Mouse (Mus musculus) cerebellum, adult 2 months (tissue): Measurements from ENCODE around the gene Thy1. TPM values are rescaled to one million over a fixed set of nuclear protein-coding genes. Genes with fewer than 3 reads are reported as not detected.

ENCODE experiments used
- DNase-seq, 2 experiments: peaks; one replicate each; pipeline ENCODE4 v3.0.0; 2021
- H3K27ac ChIP-seq: fragments of 200-500 bp; 2 replicates; pipeline ENCODE4 v1.5.1; 2012; ENCODE audit warnings: low read length, control low read depth, inconsistent platforms; ENCODE audit not compliant: insufficient read depth
- H3K27me3 ChIP-seq: fragments of 200-500 bp; 2 replicates; pipeline ENCODE4 v1.6.1; 2012; ENCODE audit warnings: inconsistent platforms, mild to moderate bottlenecking, low read length, moderate library complexity; ENCODE audit not compliant: control insufficient read depth, insufficient read depth
- H3K4me1 ChIP-seq: fragments of 200-500 bp; 2 replicates; pipeline ENCODE4 v1.6.1; 2011; ENCODE audit warnings: low read length; ENCODE audit not compliant: control insufficient read depth, insufficient read depth
- H3K4me3 ChIP-seq: fragments of 200-500 bp; replicated peaks from 2 replicates; pipeline ENCODE3; 2011; ENCODE audit warnings: mild to moderate bottlenecking, low read depth, low read length, control low read depth; ENCODE audit not compliant: insufficient read depth
- CTCF ChIP-seq: fragments of 200-500 bp; IDR thresholded peaks from 2 replicates; pipeline ENCODE4 v1.5.1; 2011; ENCODE audit warnings: low read depth, mild to moderate bottlenecking, control low read depth, low read length, moderate library complexity, borderline replicate concordance; ENCODE audit not compliant: insufficient read depth
- POLR2A ChIP-seq: fragments of 200-500 bp; IDR thresholded peaks from 2 replicates; pipeline ENCODE4 v1.6.1; 2011; ENCODE audit warnings: low read length, control low read depth, borderline replicate concordance; ENCODE audit not compliant: insufficient read depth
- WGBS: fragments of 180-500 bp; shearing (Covaris S2); methylation state at CpG from one replicate; pipeline ENCODE4 v1.1.7; 2018; 5-methylcytosine and 5-hydroxymethylcytosine counted together
- polyA plus RNA-seq: library from polyadenylated mRNA; depleted of rRNA; stranded (reverse); fragments of >200 nt; gene quantifications from 2 replicates; pipeline ENCODE4 v1.2.3, GENCODE M21; 2012; rRNA removed

Gene Thy1
- 860 and 925 TPM in 2 replicates for polyA plus RNA-seq

GRCm38 (mm10) chr9:44042836-44043707, at the start of gene Thy1:
Gene Thy1, plus strand, starts transcription at chr9:44043384.
- peak; percentile 35; the same call in 1 of the 2 replicates for TF ChIP-seq POLR2A
- TF ChIP-seq CTCF, result no peak
- peak; percentile 69 to 70 for DNase-seq
- H3K4me3 ChIP-seq, result peak within 1 kb of the TSS; percentile 87
- no peaks in the 10 kb centered on the region for H3K27me3 ChIP-seq
- H3K27ac ChIP-seq, result peak within 1 kb of the TSS; percentile 9; the same call in 1 of the 2 replicates
- H3K4me1 ChIP-seq, result no peaks in the 10 kb centered on the region
- 3% methylated on average over 30 of the region's 30 CpGs for WGBS

GRCm38 (mm10) chr9:43997681-43998080, 45.5 kb upstream of the Thy1 start:
- Histone ChIP-seq H3K27me3 (no peaks in the 10 kb centered on the region), H3K27ac (no peak overlapping the region), H3K4me1 (no peaks in the 10 kb centered on the region), H3K4me3 (no peak overlapping the region)
- TF ChIP-seq POLR2A (no peak), CTCF (no peak)
- 28% methylated on average over 2 of the region's 2 CpGs for WGBS
- no peak for DNase-seq

GRCm38 (mm10) chr9:43998851-43999250, 44.3 kb upstream of the Thy1 start:
- Histone ChIP-seq H3K27me3 (no peaks in the 10 kb centered on the region), H3K4me3 (no peak overlapping the region), H3K27ac (no peak overlapping the region), H3K4me1 (no peaks in the 10 kb centered on the region)
- 90% methylated on average over 4 of the region's 4 CpGs for WGBS
- TF ChIP-seq CTCF, result no peak
- TF ChIP-seq POLR2A, result no peak
- DNase-seq, result no peak

- no peak overlapping the region for H3K4me3 ChIP-seq
- TF ChIP-seq CTCF (no peak), POLR2A (no peak)
- H3K27ac ChIP-seq, result no peak overlapping the region
- 58% methylated on average over 3 of the region's 3 CpGs for whole genome bisulfite sequencing
- no peaks in the 10 kb centered on the region for H3K27me3 ChIP-seq
- H3K4me1 ChIP-seq, result no peaks in the 10 kb centered on the region
- DNase-seq, result no peak
Observed at GRCm38 (mm10) chr9:44004362-44004761, 38.8 kb upstream of the Thy1 start.

- no peak for DNase-seq
- Histone ChIP-seq H3K27me3 (no peaks in the 10 kb centered on the region), H3K4me3 (no peak overlapping the region), H3K4me1 (no peaks in the 10 kb centered on the region), H3K27ac (no peak overlapping the region)
- WGBS, result 83% methylated on average over 3 of the region's 3 CpGs
- TF ChIP-seq POLR2A, result no peak
- TF ChIP-seq CTCF, result no peak
Observed at GRCm38 (mm10) chr9:44005305-44005704, 37.9 kb upstream of the Thy1 start.

GRCm38 (mm10) chr9:44007323-44007722, 35.9 kb upstream of the Thy1 start:
- 63% methylated on average over 2 of the region's 2 CpGs for WGBS
- Histone ChIP-seq H3K27me3 (no peaks in the 10 kb centered on the region), H3K4me3 (no peak overlapping the region), H3K4me1 (no peaks in the 10 kb centered on the region), H3K27ac (no peak overlapping the region)
- DNase-seq, result no peak
- no peak for TF ChIP-seq POLR2A

- H3K4me1 ChIP-seq, result peaks cover 4% of the 10 kb centered on the region; the same call in 1 of the 2 replicates
- 71% methylated on average over 3 of the region's 3 CpGs for WGBS
- no peak overlapping the region for H3K4me3 ChIP-seq
- no peaks in the 10 kb centered on the region for H3K27me3 ChIP-seq
- TF ChIP-seq POLR2A, result no peak
- TF ChIP-seq CTCF, result no peak
- no peak for DNase-seq
- no peak overlapping the region for H3K27ac ChIP-seq
Observed at GRCm38 (mm10) chr9:44007991-44008390, 35.2 kb upstream of the Thy1 start.

GRCm38 (mm10) chr9:44010900-44011299, 32.3 kb upstream of the Thy1 start:
- H3K27ac ChIP-seq, result no peak overlapping the region
- H3K4me1 ChIP-seq, result peaks cover 7% of the 10 kb centered on the region
- DNase-seq, result no peak
- WGBS, result 81% methylated on average over 3 of the region's 3 CpGs
- no peaks in the 10 kb centered on the region for H3K27me3 ChIP-seq
- no peak for TF ChIP-seq CTCF
- TF ChIP-seq POLR2A, result no peak
- H3K4me3 ChIP-seq, result no peak overlapping the region
